27 mouse cellular contexts compared by ENCODE assay signal in the genomic region with DNA sequence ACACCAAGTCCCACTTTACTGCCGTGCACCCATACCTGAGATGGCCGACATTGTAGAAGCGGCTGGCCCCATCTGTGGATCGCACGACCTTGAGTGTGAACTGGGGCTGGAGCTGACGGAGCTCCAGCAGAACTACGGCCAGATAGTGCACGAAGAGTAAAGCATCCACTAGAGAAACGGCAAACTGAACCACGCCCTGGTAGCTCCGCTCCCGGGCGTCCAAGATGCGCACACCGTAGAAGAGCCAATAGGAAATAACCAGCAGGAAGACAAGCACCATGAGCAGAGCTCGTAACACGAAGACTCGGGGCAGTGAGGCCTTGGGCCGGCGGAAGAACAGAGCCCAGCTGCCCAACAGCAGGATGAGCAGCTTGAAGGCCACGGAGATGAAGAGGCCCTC. TPM values are rescaled to one million over a fixed set of nuclear protein-coding genes. Genes with fewer than 3 reads are reported as not detected.
"Had no signal": no experiment of that assay in that cellular context is flagged by ENCODE, and none has a peak within 500 bp of the region (broad histone marks: within the 10 kb centered on the region; RNA-seq: fewer than 3 reads in every experiment).

No protein-coding gene starts in this region.

- H3K27ac ChIP-seq: kidney, postnatal 0 days; layer of hippocampus, adult 2 months; limb, embryonic 10.5 days; limb, embryonic 13.5 days; liver, embryonic 12.5 days; liver, embryonic 15.5 days; lung, embryonic 15.5 days; midbrain, embryonic 10.5 days; midbrain, embryonic 15.5 days; neural tube, embryonic 13.5 days; stomach, embryonic 15.5 days had no signal

- H3K9me3 ChIP-seq: limb, embryonic 10.5 days; limb, embryonic 13.5 days; liver, embryonic 12.5 days; liver, embryonic 15.5 days; lung, embryonic 15.5 days; megakaryocyte, embryonic 14.5 days; midbrain, embryonic 10.5 days; midbrain, embryonic 15.5 days; neural tube, embryonic 13.5 days; stomach, embryonic 15.5 days had no signal

- H3K27me3 ChIP-seq: limb, embryonic 13.5 days; liver, embryonic 12.5 days; liver, embryonic 15.5 days; lung, embryonic 15.5 days; midbrain, embryonic 15.5 days; neural tube, embryonic 13.5 days; stomach, embryonic 15.5 days had no signal

- DNase-seq: kidney, adult 2 months; kidney, postnatal 25 days; layer of hippocampus, adult 9-11 months; liver; lung, postnatal 10 days; lung, postnatal 36 days; retina, postnatal 1 day; right cerebral cortex, postnatal 25 days; spleen, adult 18-20 months had no signal

- H3K4me3 ChIP-seq: layer of hippocampus, adult 2 months; limb, embryonic 10.5 days; limb, embryonic 13.5 days; liver, embryonic 12.5 days; liver, embryonic 15.5 days; lung, embryonic 15.5 days; megakaryocyte, embryonic 14.5 days; midbrain, embryonic 10.5 days; midbrain, embryonic 15.5 days; myocyte; neural tube, embryonic 13.5 days; stomach, embryonic 15.5 days had no signal

- H3K4me1 ChIP-seq: limb, embryonic 10.5 days; limb, embryonic 13.5 days; liver, embryonic 12.5 days; liver, embryonic 15.5 days; lung, embryonic 15.5 days; stomach, embryonic 15.5 days had no signal

- H3K9ac ChIP-seq: limb, embryonic 13.5 days; liver, embryonic 12.5 days; liver, embryonic 15.5 days; lung, embryonic 15.5 days; midbrain, embryonic 15.5 days; neural tube, embryonic 13.5 days; stomach, embryonic 15.5 days had no signal

RNA-seq across cellular contexts. Expression of a gene that starts 48.0 kb away (rescaled TPM):
- total RNA-seq: monocyte, adult 5-6 weeks; neutrophil, adult 5-6 weeks had no signal
- polyA plus RNA-seq: kidney, adult 2 months; kidney, embryonic 14.5 days; kidney, postnatal 0 days; large intestine, adult 2 months; limb, embryonic 10.5 days; limb, embryonic 13.5 days; liver, embryonic 12.5 days; liver, embryonic 15.5 days; lung, embryonic 15.5 days; stomach, embryonic 15.5 days; urinary bladder, adult 2 months had no signal
